Mouse (Mus musculus): ENCODE results near the gene Rtl1.

Rtl1 gene

DNA sequence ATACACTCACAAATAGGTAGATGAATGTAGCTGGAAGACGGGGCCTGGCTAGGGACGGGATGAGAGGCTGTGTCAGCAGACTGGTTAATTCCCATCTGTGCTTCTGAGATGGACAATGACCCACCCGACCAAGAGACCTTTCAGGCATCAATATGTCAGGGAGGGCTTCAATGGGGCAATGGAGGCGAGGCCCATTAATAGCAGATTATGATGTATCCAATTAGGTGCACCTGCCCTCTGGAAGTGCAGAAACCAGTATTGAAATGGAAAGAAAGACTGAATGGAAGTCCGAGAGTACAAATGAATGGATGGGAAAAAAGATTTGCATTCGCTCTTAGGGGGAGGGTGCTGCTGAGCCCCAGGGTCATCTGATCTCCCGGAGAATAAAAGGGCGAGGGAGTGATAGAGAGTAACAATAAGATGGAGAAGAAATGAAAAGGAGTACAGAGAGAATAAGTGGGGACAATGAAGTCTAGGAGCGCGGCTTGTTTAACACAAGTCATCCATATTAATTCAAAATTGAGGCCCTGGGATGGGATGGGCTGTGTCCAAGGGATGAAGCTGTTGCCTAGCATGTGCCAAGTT lies 39.9 kb downstream of the Rtl1 start:
- DNase-seq: no peak

DNA sequence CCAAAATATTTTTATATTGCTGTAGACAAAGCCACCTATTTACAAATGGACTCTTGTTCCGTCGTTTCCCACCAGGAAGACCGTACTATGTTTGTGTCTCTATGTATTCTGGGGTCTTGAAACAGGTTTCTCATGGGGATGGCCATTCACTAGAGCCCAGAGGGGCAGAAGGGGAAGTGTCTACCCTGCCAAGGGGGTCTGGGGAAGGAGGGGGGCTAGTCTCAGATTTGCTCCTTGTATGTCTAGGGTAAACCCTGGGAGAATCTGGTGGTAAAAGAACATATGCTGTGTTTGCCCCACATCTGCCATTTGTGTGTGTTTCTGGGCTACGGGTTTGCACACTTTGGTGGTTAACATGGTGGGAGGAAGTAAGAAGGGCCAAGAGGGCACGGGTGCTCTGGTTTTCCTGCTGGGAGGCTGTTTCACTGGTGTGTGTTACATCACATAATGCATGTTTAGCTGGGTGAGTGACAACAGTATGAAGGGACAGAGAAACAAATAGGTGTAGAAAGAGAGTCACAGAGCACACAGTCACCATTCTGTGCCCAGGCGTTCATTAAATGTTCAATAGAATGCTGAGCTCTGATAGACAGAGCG lies 41.1 kb downstream of the Rtl1 start:
- DNase-seq: no peak

DNA sequence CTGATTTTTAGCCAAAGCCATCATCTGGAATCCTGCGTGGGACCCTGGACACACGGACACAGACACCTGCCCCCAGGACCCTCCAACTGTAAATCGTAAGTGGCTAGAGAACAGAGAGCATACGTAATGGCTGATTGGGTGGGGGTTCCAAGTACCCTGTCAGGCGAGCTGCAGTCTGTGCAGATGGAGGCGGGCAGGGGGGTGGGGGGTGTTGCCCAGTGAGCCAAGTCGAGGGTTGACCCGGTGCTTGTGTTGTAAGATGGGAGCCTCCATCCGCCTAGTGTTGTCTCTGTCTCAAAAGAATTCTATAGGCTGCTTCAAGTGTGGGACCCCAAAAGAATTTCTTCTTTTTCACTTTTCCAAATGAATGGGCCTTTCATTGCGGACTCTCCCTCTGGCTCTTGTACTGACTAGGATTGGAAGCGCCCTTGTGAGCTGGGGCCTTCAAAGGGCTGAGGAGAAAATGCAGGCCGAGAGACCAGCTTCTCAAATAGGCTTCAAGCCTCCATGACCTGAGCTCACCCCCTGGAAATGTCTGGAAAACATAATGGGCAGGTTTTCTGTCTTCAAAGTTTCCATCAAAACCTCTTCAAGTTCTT lies 41.8 kb downstream of the Rtl1 start:
- no peak for DNase-seq

DNA sequence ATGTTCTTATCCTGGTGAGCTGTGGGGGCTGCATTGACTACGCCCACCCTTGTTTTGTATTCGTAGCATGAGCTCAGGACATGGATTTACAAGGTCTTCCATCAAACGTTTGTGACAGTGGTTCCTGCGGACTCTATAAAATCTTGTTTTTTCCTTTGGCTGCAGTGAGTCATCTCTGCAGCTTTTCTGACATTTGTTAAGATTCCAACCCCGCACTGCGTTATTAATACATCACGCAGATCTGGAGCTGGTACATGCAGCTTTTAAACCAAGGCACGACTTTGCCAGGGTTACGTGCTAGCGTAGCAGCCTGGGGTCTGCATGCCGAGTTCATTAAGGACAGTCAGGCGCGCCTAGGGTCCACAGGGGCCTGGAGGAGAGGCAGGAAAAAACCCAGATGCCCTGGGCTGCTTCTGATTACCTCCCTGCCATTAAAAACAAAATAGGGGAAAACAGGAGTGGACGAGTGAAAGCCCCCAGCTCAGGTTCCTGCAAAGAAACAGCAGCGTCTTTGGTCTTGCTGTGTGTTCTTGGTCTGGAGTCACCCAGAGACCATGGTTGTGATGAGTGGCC lies 44.2 kb downstream of the Rtl1 start:
- no peak for DNase-seq

DNA sequence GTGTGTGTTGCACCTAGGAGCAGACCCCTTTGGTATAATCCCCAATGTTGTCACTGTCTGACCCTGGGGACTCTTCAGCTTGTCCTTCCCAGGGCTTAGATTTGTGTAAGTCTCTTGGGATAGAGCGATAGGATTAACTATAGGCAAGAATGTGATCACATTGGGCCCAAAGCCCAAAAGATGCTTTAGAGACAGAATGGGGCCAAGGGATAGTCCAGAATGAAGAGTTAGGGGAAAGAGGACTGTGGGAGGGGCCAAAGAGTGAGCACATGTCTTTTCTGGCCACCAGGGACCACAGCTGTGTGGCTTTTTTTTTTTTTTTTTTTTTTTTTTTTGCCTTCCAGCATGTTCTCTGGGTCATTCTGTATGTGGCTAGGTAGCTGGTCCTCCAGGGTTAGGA lies 46.6 kb downstream of the Rtl1 start:
- DNase-seq: no peak

DNA sequence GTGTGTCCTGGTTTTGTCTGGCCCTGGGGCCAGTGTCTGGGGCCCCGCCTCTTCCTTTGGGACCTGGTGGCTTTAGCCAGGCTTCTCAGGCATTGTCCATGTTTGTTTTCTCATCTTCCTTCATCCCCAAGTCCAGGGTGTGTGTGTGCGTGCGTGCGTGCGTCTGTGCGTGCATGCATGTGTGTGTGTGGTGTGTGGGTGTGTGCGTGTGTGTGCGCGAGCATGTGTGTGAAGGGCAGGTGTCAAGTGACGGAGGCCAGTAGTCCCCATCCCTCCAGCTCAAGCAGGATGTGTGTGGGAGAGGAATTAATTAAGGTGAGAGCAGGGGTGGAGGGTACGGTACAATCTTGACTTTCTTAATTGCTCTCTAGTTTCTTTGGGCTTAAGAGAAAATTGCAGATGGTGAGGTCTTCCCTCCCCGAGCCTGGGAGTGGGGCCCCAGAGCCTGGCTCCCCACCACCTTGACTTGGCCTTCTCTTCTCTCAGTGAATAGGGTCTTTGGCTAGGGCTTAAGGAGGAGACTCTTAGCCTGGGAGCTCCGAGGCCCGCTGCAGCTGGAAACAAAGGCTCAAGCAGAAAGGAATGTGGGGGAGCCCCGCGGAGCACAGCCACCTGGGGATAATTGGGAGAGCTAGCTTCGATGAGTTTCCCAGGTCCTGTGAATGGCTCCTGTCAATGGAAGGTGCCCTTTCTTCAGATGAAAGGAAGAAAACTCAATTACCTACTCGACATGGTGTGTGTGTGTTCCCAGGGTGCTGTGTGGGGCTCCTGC lies 47.2 kb downstream of the Rtl1 start:
- DNase-seq: no peak

DNA sequence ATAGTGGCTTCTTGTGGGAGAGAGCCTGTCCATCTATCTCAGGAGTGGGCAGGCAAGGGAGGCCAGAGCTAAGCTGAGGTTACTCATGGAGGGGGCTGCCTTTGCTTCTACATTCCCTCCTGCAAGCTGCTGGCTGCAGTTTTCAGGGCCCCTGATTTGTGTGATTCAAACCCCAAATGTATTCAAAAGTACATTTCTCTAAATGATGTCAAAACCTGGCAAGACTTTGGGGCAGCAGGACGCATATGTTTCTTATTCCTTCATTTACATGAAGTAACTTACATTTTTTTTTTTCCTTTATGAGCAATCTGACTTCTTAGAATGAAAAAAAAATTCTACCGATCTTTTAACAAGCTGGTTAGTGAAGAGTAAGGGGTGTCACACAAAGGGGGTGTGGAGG lies 48.4 kb downstream of the Rtl1 start:
- DNase-seq: no peak

DNA sequence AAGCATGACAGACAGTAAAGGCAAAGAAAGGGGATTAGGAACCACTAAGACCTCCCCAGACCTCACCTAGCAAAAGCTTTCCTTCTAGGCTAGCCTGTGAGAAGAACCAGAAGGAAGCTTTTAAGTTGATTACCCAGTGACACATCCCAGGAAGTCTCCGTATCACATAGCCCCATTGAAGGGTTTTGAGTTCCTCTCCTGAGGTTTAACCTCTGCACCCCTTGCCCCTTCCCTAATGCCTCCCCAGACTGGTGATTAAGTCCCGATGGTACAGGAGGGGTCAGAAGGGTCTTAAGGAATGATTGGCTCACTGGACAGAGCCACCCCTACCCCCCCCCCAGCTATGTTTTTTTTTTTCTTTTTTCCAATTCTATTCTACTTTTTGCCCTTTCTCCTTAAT lies 53.0 kb downstream of the Rtl1 start:
- no peak for DNase-seq

DNA sequence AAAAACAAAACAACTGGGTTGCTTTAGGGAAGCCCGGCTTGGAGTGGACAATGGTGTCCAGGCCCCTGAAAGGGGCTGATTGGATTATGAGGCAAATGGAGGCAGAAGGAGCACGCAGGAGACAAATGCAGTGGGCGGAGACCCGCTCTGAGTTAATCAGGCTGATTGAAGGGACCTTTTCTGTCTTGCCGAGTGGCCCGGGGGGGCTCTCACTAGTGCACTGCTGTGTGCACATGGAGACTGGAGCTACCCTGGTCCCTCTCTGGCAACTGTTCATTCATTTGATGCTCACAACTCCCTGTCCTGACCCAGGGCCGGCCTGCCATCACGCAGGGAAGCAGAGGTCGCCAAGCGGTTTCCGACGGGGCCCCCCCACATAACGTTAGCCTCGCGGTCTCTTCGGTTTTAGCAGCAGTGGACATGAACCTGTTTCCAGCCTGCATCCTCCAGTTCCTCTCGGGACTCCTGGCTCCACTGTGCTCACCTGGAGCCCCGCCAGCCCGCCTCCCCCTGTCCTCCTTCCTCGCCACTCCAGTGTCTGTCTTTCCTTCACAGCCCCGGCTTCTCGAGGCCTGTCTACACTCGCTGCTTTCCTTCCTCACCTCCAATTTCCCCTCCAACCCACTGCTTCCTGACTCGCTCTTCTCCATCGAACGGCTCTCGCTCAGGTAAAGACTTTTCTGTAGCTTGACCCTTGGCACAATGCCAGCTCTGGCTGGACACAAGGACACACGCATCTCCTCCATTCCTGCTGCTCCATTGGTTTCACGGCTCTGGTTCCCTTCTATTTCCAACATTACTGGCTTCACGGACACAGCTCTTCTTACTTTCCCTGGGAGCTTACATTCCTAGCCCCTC lies 54.0 kb downstream of the Rtl1 start:
- DNase-seq: peak in 1 of 2 experiments; percentile 10

DNA sequence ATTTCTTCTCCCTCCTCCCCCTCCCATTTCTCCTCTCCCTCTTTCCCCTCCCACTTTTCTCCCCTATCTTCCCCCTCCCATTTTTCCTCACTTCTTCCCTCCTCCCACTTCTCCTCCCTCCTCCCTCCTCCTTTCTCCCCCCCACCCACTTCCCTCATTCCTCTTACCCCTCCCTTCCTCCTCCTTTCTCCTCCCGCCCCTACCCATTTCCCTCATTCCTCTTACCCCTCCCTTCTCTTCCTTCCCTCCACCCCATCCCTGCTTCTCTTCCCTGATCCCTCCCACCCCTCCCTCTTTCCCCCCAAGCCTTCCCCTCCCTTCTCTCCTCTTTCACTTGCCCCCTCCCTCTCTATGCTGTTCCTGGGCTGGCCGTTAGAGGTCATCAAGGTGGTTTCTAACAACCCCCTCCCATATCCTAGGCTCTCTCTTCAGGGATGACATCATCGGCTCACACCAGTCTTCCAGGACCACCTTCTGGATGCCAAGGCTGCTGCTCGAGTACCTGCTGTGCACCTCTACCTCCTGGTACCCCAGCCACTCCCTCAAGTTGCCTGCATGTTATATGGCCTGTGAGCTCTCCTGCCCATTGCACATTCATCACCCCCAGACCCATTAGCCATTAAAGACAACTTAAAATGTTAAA lies 56.7 kb downstream of the Rtl1 start:
- no peak for DNase-seq

DNA sequence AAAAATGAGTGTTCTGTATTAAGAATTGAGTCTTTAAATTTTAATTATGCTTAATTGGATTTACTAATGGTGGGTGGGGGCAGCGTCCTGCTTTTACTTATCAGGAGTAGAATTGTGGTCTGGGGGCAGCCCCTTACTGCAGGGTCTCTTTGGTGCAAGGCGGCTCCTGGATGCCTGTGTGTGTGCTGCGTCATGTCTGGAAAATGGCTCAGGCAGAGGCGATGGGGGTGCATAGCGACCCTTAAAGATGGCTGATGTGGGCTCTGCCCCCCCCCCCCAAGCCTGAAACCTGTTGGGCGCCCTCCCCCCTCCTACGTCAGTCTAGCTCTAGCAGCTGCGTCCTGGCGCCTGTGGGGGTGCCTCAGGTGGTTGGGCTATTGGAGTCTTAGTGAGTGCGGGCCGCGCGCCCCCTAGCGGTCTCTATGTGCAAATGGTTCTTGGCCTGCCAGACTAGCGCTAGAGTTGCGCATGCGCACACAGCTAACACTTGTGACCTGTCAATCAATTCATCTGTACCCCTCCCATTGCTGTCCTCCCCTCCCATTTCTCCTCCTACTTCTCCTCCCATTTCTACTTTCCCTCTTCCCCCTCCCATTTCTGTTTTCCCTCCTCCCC lies 57.4 kb downstream of the Rtl1 start:
- DNase-seq: no peak

DNA sequence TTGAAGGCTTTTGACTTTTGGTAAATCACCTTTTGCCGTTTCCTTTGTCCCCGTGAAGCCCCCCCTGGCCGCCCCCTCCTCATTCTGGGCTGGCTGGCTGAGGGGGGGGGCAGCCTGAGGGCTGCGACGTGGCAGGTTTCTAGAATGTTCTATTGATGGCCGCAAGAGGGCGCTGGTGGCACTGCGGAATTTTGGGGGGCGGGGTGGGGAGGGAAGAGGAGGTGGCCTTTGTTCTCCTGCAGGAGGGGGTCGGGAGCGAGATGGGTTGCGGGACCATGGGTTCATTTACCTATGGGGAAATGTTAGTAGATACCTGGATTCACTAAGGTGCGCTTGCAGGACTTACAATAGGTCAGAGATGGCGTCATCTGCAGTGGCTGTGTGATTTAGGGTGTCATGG lies 58.1 kb downstream of the Rtl1 start:
- DNase-seq: no peak

DNA sequence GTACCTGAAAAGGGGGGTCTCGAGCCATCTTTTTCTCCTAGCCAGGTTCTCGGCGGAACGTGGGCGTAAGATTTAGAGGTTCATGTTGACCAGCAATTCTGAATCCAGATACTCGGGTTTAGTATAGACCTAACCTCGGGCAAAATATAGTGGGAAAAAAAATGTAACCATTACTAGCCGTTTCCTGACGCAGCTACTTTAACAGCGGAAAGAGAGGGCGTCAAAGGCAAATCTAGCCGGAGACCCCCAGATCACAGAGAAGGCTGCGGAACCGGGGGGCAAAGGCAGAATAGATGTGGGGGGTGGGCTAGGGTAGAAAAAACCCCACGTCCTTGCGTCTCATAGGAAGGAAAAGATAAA lies 58.6 kb downstream of the Rtl1 start:
- no peak for DNase-seq

DNA sequence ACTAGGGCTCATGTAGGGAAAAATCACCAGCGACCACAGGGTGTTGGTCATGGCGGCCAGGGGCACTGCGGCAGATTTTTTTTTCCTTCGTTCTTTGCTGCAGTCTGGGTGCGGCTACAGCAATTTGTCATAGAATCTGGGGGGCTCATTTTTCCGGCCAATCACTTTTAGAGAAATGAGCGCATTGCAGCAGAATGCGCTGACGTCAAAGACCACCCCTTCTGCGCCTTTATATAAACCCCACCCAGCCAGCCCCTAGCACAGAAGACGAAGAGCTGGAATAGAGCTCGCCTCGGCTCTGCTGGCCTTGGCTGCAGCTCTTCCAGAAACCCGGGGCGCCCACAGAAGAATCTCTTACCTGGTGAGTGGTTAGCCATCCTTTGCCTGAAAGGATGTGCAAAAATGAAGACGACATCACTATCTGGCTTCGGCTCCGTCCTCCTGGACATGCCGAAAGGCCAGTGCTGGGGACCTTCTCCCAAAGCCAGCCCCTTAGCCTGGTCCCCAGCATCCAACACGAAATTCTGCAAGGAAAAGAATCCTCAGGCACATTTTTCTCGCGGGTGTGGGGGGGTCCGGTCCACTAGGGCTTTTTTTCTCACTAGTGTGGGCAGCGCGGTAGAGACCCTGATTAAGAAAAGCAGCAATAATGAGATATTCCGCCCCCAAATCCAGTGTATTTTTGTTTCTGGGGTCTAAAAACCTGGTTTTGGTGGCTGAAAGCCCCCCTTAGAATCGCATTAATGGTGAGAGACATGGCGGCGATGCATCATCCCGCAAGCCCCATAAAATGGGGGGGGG lies 59.2 kb downstream of the Rtl1 start:
- DNase-seq: no peak

DNA sequence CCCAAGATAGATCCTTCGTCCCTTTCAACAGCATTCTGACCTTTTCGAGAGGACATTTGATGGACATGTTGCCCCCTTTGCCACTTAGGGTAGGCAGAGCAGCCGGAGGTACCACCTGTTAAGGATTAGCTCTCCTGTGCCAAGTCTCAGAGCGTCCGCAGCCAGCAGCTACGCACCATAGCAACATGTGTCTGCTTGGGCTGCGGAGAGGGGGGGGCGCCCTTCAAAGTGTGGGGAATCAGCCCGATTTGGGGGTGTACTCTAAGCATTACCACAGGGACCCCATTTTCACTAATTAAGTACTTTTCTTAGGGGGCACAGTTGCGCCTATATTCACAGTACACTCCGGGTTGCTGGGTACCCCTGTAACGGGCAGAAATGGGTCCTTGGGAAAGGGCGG lies 60.2 kb downstream of the Rtl1 start:
- DNase-seq: no peak

Measured in kidney, postnatal 25 days (tissue).